Comparison of ENCODE assay signal across 8 mouse cellular contexts in genomic region chr3:143379193-143379592, GRCm38 (mm10).
DNase-seq lines count a peak whose midpoint lies in the region; ATAC-seq and TF ChIP-seq lines count a peak whose summit lies in the region.

No protein-coding gene starts in this region.

- H3K9me3 ChIP-seq in intestine, embryonic 15.5 days = no peaks in the 10 kb centered on the region

- 0 out of 2 replicates have a peak overlapping the region, but pooled peaks have one; percentile 22 for H3K4me2 ChIP-seq in intestine, embryonic 15.5 days (replicated peaks)

- H3K27me3 ChIP-seq in intestine, embryonic 15.5 days (replicated peaks) = no peaks in the 10 kb centered on the region

- H3K9ac ChIP-seq in intestine, embryonic 15.5 days = no peak overlapping the region

- ATAC-seq in intestine, embryonic 15.5 days = peak; percentile 89
- ATAC-seq in activated CD4-positive, CD25-positive, alpha-beta regulatory T cell, adult 4 months = no peak

- WGBS in intestine, embryonic 15.5 days = 7% methylated on average over 13 of the region's 13 CpGs

- H3K4me3 ChIP-seq in cortical plate, adult 2 months (ENCODE audit: insufficient read depth, low read length) = no peak overlapping the region
- H3K4me3 ChIP-seq in intestine, embryonic 15.5 days (replicated peaks) = no peak overlapping the region

- no peaks in the 10 kb centered on the region for H3K36me3 ChIP-seq in intestine, embryonic 15.5 days

- peak; percentile 83 for DNase-seq in adipocyte (ENCODE audit: low spot score)
- DNase-seq in gastrocnemius, postnatal 25 days = peak; percentile 22
- DNase-seq in left cerebral cortex, adult 9 months (ENCODE audit: low spot score in 2 of 2) = peak; percentile 28 to 77
- peak; percentile 80 for DNase-seq in mesoderm, embryonic 11.5 days (ENCODE audit: low read depth, low spot score)
- DNase-seq in skeletal muscle tissue, adult 2 months (ENCODE audit: low read depth, low spot score) = peak; percentile 17

- no peaks in the 10 kb centered on the region for H3K4me1 ChIP-seq in cortical plate, adult 2 months (ENCODE audit: control insufficient read depth, insufficient read depth, low read length)
- no peaks in the 10 kb centered on the region for H3K4me1 ChIP-seq in intestine, embryonic 15.5 days (replicated peaks)

- peak; percentile 79 for TF ChIP-seq CTCF in cortical plate, adult 2 months (IDR thresholded peaks at IDR 0.05; ENCODE audit: extremely low read depth, insufficient read depth, low read length)

- no peak overlapping the region for H3K27ac ChIP-seq in cortical plate, adult 2 months (ENCODE audit: insufficient read depth, low read length)
- H3K27ac ChIP-seq in intestine, embryonic 15.5 days = no peak overlapping the region

- no peak for TF ChIP-seq POLR2A in cortical plate, adult 2 months (IDR thresholded peaks at IDR 0.05; ENCODE audit: extremely low read depth, insufficient read depth, low read length)

Comparison
In these comparisons a context has a peak if more than half of its experiments do, and no peak if none do; other contexts are left out.
1. DNase-seq: peak in every context shown above with its lines; median percentile 83 in adipocyte; 80 in mesoderm, embryonic 11.5 days; 52 in left cerebral cortex, adult 9 months; 22 in gastrocnemius, postnatal 25 days; 17 in skeletal muscle tissue, adult 2 months.